Mouse (Mus musculus) induced T-regulatory cell, adult 2 months (primary cell): Measurements from ENCODE around the gene Efemp2.

Experiments
- DNase-seq: peaks from one replicate; pipeline ENCODE4 v3.0.0-alpha.2; 2012; ENCODE audit warnings: low read depth

Gene Efemp2

DNA sequence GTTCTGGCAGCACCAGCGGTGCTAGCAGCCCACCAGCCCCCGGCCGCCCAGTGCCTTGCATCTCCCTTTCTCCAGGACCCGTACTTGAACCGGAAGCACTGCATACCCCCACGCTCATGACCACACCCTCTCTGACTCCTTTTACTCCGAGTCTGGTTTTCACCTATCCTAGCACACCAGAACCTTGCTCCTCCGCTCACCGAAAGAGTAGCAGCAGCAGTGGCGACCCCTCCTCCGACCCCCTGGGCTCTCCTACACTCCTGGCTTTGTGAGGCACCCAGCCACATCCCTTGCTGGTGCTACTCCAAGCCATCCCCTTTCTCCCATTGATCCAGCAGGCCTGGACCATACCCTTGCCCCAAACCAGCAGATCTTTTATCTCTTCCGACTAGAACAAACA, 18.7 kb upstream of the Efemp2 start:
- no peak for DNase-seq

GRCm38 (mm10) chr19:5455568-5455967, 18.2 kb upstream of the Efemp2 start:
- no peak for DNase-seq

GRCm38 (mm10) chr19:5456241-5456921, 17.4 kb upstream of the Efemp2 start:
- DNase-seq = no peak

DNA sequence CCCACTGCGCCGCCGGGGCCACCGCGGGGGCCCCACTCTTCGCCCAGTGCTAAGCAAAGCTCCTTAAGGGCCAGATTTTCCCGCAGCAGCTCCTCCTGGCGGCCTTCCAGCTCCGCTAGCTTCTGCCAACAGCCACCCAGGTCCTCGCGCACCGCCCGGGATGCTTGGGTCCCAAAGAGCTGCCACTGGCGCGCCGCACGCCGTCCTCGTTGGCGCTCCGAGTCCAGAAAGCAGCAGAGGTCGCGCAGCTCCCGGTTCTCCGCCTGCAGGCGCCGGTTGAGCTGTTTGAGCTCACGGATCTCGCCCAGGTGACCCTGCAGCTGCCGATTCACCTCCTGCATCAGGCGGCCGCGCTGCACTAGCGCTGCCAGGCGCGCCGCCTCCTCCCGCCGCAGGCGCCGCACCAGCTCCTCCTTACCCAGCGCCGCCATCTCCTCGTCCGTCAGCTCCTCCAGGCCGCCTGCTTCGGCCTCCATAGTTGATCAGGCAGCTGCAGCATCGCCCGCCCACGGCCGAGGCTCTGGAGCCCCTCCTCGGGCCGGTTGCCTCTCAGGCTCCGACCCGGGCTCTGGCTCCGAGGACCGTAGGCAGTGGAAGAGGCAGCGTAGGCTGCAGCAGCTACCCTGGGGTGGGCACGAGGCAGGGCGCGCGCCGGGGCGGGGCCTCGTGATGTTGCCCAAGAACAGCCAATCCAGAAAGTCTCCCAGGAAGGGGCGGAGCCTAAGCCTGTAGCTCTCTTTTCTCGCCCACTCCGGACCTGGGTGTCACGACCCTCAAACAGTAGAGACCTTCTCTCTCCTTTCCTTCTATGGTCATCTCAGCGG, 16.6 kb upstream of the Efemp2 start:
- peak; percentile 96 for DNase-seq

DNA sequence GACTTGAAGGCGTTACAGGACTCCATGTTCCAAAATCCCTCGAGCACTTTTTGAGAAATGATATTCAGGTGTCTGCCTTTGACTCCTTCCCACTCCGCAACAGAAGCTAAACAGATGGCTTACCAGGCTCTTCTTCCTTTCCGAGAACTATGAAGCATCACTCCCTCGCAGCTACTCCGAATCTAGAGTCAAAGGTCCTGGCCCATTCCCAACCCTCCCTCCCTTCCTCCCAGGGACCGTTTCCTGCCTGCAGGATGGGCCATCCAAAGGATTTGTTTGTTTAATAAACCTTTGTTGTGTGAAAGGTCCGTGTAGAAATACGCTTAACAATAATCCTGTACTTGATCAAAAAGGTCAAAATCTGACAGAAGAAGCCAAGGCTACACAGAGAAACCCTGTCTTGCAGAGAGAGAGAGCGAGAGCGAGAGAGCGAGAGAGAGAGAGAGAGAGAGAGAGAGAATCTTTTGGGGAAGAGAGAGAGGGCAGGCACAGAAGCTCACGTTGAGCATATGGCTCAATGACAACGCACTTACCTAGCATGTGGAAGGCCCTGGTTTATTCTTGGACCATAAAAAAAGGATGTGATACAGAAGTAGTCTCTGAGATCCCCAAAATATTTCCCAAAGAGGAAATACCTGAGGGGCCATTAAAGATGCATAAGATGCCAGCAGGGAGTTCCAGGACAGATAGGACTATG, 15.9 kb upstream of the Efemp2 start, which contains the start of gene Ccdc85b:
TSS of gene Ccdc85b (minus strand) at position 149 of the 697 bp plus-strand sequence.
- no peak for DNase-seq

GRCm38 (mm10) chr19:5459019-5459418, 14.7 kb upstream of the Efemp2 start:
- DNase-seq = no peak

- DNase-seq = no peak
These were observed 13.9 kb upstream of the Efemp2 start for GRCm38 (mm10) chr19:5459896-5460295.

DNA sequence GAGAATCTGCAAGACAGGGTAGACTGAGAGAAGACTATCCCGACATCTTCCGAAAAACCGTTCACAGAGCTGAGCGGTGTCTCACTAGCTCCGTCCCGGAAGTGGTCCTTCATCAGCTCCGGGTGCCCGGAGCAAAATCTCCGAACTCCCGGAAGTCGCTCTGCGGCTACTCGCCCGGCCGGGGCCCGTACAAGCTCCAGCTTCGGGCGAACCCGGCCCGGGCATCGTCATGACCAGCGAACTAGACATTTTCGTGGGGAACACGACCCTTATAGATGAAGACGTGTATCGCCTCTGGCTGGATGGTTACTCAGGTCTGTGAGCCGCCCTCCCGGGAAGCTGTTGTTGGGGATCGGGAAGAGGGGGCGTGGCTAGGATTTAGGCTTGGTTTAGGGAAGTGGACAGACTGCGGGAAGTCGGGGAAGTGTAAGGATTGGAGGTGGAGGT, 13.3 kb upstream of the Efemp2 start, which contains the start of gene Fibp:
TSS of gene Fibp (plus strand) at position 151 of the 447 bp plus-strand sequence.
- DNase-seq = peak; percentile 92

- no peak for DNase-seq
These were observed 12.3 kb upstream of the Efemp2 start for GRCm38 (mm10) chr19:5461411-5461810.

- DNase-seq = no peak
These were observed 10.5 kb upstream of the Efemp2 start for GRCm38 (mm10) chr19:5463212-5463611.

DNA sequence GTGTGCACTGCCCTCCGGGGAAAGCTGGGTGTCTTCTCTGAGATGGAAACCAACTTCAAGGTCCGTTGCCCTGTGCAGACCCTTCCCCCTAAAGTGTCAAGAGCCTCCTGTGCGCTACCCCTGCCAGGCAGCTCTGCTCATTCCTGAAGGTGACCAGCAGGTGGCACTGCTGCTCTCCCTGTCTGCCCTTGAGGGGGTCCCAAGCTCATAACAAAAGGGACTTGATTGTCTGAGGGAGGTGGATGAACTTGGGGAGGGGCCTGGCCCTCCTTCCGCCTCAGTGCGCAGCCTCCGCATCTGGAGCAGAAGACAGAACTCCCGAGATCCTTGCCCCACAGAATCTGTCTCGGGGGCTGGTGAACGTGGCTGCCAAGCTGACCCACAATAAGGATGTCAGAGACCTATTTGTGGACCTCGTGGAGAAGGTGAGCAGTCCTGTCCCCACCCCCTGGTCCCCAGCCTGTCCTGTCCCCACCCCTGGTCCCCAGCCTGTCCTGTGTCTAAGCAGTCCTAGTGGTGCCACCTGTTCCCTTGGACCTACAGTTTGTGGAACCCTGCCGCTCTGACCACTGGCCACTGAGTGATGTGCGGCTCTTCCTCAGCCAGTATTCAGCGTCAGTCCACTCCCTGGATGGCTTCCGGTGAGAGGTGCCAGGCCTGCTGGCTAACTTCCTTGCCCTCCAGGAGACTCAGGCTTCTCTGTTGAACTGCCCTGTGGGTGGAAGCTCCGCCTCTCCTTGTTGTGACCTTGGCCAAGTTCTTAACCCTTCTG, 9.8 kb upstream of the Efemp2 start:
- peak; percentile 70 for DNase-seq

DNA sequence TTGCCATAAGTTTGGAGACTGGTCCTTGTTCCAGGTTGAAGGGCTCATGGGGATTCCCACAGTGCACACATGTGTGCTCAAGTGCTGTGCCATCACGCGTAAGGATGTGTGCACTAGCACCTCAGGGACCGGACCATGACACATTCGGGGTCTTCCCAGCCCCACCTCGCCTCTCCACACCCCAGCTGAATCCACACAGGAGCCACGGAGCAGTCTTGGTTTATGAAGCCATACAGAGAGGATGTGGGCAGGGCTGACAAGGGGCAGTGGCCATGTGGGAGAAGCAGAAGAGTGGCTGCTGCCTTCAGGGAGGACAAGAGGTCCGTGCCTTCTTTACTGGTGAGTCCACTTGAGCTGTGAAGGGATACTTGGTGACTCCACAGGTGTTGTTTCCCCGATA, 8.7 kb upstream of the Efemp2 start:
- no peak for DNase-seq

DNA sequence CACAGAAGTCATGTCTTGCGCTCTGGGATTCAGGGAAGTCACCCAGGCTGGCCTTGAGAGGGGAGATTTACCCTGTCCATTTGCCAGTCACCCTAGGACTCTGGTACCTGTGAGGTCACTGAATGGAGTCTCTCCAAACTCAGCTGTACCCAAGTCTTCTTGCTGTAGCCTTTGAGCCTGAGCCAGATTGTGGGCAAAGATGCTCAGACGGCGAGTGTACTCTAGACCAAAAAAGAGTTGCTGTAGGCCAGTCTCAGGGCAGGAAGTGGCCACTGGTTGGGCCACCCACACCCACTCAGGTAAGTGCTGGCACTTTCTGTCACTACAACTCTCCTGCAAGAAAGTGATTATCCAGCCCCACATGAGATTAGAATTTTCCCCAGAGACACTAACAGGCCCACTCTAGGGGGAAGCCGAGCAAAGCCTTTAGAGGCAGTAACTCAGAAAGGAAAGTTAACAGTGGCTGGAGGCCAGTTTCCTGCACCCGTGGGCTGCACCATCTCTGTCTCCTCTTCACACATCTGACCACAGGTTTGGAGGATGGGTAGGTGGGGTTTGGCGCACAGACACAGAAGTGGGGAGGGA, 6.7 kb upstream of the Efemp2 start:
- peak; percentile 42 for DNase-seq

DNA sequence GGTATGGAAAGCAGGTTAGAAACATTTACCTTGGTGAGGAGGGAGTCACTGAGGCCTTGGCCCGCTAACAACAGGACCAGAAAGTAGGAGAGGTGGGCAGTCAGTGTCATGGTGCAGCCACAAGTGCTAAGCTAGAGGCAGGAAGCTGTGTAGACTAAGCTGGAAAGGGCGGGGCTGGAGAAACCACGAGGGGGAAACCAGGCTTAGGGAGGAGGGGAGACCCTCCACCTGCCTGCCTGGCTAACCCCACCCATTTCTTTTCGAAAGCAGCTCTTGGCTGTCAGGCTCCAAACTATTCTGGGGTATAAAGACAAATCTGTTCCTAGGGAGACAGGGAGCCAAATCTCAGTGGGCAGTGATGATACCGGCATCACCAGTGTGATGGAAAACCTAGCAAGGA, 5.4 kb upstream of the Efemp2 start, which contains the start of gene Ctsw:
TSS of gene Ctsw (minus strand) at position 134 of the 400 bp plus-strand sequence.
- DNase-seq = peak; percentile 60

DNA sequence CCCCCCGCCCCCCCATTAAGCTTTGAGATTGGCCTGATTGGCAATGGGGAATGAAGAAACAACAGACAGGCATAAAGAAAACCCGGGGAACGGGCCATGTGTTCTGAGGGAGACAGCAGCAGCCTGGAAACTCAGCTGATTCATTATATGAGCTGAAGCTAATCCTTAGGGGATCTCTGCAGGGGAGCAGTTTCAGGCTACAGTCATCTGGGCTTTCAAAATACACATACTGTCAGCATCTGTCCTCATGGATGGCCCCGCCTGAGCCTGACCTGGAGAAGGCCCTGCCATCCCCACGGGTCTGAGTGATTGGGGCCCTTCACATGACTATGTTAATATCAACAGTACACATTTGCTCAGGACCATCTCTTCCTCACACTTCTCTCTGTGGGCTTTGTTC, 1.9 kb upstream of the Efemp2 start:
- no peak for DNase-seq

- DNase-seq = peak; percentile 35
These were observed 897 bp upstream of the Efemp2 start for GRCm38 (mm10) chr19:5472857-5473256.

GRCm38 (mm10) chr19:5474281-5475068, 721 bp downstream of the Efemp2 start:
- peak; percentile 34 for DNase-seq

DNA sequence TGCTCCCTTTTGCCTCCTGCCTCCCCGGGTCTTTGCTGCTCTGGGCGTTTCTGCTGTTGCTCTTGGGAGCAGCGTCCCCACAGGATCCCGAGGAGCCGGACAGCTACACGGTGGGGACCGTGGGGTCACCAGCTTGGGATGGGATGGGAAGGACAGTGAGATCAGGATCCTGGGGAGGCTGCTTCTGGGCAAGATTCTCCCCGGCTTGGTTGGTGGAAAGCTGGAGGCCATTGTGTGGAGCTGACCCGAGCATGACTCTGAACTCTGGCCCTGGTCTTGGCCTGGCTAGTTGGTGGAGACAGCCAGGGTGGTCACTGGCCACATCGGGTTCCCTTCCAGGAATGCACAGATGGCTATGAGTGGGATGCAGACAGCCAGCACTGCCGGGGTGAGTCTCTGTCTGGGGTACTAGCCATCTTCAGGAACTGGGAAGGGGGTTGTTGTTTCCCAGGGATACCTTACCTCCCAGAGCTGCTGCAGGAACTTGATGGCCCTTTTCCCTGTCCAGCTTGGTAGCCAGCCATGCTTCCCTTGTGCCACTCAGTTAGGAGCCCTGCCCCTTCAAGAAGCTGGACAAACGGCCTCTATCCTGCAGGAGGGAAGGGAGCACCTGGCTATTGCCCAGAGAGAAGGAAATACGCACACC, 1.4 kb downstream of the Efemp2 start:
- DNase-seq = no peak

GRCm38 (mm10) chr19:5477004-5477667, 3.4 kb downstream of the Efemp2 start:
- no peak for DNase-seq
